Mouse (Mus musculus): Measurements from ENCODE around the gene Nt5dc2. TPM values are rescaled to one million over a fixed set of nuclear protein-coding genes. Genes with fewer than 3 reads are reported as not detected.

The Nt5dc2 gene
- 10 to 100 TPM; 12.8 to 17.9 TPM for total RNA-seq (2021)

DNA sequence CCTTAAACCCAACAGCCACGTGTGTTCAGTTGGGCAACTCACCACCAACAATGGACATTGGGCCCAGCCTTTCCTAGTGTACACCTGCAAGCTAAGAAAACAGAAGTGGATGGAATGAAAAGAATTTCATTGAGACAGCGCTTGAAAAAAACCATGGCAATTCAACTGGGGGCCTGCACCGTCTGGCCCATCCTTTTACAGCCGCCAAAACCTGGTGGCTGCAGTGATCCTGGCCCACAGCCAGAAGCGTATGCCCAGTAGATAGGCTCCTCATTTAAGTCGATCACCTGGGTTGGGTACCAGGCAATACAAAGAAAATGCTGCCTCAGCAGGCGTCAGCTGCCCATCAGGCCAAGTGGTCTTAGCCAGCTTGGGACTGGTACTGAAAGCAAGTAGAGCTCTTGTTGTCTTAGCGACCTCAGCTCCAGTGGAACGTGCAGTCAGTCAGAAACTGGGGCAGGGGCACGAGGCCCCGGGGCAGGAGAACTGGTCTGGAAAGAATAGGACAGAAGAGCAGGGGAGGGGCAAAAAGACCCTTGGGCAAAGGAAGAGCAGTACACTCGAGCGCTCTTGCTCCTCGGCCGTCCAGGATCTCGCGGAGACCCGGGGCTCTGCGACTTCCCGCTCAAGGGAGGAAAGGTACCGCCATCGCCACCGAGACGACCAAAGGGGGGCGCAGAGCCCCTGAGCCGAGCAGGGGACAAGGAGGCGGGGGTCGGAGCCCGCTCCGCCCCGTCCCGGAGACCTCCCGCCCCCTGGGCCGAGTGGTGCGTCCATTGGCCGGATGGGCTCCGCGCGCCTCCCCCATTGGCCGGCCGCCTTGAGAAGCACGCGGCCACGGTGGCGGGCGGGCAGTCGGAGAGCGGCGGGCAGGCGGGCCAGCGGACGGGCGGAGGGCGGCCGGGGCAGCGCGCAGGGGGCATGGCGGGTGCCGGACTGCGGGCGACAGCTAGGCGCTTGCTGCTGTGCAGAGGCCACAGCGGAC lies at the start of gene Nt5dc2:
Gene Nt5dc2, plus strand, starts transcription at position 818 of the 985 bp plus-strand sequence.
- peak; percentile 49 to 59 for DNase-seq (ENCODE audit: extremely low spot score in 1 of 2, low spot score in 1 of 2)

DNA sequence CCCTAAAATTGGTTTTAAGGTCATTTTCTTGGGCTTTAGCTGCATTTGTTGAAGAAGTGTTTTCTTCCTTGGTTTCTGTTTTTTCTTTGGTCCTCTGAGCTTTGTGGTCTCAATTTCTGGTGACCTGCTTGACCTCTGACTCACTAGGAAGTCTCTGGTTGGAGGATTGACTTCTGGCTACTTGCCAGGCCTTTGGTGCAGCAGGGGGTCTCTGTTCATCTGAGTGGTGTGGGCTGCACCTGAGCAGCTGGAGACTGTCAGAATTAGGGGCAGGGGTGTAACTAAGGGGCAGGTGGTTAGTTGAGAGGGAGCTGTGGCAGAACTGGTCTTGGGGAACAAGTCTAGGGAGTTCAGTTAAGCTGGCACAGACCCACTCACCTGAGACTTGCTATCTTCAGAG lies 49.7 kb upstream of the Nt5dc2 start:
- no peak for DNase-seq (ENCODE audit: extremely low spot score in 1 of 2, low spot score in 1 of 2)

DNA sequence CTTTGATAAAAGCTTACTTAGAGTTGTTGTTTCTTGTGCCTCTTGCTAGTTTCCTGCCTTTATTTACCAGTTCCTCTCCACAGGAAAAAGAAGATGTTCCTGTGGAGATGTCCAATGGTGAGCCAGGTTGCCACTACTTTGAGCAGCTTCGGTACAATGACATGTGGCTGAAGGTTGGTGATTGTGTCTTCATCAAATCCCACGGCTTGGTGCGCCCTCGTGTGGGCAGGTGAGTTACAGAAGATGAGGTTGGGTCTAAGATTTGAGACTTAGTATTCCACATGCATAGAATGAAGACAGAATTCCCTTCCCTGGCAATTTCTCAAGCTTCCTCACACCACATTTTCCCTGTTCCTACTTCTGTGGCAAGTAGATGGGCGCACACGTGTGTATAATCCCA lies 43.4 kb upstream of the Nt5dc2 start:
- DNase-seq (ENCODE audit: extremely low spot score in 1 of 2, low spot score in 1 of 2) = no peak

DNA sequence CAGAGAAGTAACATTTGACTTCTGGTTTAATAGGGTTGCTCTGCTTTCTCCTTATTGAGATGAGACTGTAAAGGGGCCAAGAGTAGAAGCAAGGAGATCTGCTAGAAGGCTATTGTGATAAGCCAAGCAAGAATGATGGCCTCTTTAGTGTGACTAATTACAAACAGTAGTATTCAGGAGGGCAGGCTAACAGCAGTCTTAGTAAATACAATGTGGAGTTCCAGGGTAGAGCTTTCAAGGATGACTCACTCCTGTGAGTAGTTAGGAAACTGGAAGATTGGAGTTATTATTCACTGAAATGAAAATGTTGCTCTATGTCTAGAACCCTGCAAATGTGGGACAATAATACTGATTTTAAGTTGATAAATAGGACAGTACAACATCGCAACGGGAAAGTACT lies 42.3 kb upstream of the Nt5dc2 start:
- no peak for DNase-seq (ENCODE audit: extremely low spot score in 1 of 2, low spot score in 1 of 2)

DNA sequence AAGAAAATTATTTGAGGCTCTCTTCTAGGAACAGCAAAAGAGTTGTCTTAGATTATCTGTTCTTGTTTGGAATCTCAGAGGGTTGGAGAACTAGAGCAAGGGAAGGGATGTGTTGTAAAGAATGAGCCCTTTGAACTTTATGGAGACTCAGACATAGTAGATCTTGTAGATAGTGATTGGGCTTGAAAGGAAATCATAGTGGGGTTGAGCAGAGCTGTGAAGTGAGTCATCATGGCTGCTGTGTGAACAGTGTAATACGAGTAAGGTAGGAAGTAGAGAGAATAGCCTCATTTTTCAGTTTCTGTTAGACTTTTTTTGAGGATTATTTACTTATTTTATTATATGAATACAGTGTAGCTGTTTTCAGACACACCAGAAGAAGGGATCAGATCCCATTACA lies 40.9 kb upstream of the Nt5dc2 start:
- DNase-seq (ENCODE audit: extremely low spot score in 1 of 2, low spot score in 1 of 2) = no peak

DNA sequence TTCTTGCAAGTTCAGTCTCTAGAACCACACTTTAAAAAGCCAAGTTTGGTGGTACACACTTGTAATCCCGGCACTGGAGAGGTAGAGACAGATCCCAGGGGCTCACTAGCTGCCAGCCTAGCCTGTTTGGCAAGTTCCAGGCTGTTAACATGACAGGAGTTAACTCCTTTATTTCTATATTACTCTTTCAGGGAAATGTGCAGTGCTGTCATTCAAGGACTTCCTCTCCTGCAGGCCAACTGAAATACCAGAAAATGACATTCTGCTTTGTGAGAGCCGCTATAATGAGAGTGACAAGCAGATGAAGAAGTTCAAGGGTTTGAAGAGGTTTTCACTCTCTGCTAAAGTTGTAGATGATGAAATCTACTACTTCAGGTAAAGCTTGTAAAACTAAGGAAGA lies 25.7 kb upstream of the Nt5dc2 start:
- no peak for DNase-seq (ENCODE audit: extremely low spot score in 1 of 2, low spot score in 1 of 2)

DNA sequence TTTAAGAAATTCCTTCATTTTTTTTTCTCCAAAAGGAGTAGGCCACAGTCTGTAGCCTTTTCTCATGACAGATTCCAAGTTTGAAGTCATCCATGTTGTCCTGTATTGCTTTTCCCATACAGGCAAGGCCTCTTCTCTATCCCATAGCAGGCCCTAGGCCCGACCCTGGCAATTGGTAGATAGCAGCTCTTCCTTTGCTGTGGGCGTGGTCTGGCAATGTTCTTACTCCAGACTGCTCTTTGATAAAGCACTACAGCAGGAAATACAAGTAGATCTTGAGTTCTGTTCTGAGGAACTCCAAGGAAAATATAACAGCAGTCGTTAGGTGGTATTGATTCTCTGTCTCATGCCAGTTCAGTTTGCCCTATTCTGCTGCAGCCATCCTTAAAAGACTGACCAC lies 20.2 kb upstream of the Nt5dc2 start:
- no peak for DNase-seq (ENCODE audit: extremely low spot score in 1 of 2, low spot score in 1 of 2)

DNA sequence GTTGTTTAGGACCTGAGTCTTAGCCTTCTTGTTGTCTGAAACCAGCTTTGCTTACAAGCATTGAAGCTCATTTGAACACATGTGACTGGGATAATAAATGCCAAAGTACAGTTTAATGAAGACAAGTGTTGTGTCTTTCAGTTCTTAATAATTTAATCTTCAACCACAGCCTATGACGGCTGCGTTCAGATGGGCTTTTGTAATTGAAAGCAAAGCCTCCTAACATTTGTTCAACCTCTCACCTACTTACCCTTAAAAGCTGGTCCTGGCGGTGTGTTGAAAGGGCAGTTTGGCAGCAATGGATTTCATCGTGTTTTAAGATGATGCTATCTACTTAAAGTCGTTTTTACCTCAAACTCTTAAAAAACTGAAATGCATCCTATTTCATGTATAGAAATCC lies 18.7 kb upstream of the Nt5dc2 start:
- DNase-seq (ENCODE audit: extremely low spot score in 1 of 2, low spot score in 1 of 2) = no peak

DNA sequence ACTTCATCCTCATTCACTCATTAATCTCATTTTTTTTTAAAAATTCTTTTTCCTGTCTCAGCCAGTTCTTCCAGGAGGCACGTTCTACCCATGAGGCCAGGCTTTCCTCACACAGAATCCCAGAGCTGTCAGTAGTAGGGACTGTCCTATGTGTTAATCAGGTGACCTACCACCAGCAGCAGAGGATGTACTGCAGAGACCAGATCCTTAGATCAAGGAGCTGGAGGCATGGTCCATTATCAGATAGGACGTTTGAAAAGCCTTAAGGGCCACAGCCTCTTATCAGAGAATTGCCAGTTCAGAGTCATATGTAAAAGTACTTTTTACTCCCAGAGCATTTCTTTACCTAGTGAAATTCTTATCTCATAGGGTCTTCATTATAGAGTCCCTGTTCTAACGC lies 16.8 kb upstream of the Nt5dc2 start:
- no peak for DNase-seq (ENCODE audit: extremely low spot score in 1 of 2, low spot score in 1 of 2)

DNA sequence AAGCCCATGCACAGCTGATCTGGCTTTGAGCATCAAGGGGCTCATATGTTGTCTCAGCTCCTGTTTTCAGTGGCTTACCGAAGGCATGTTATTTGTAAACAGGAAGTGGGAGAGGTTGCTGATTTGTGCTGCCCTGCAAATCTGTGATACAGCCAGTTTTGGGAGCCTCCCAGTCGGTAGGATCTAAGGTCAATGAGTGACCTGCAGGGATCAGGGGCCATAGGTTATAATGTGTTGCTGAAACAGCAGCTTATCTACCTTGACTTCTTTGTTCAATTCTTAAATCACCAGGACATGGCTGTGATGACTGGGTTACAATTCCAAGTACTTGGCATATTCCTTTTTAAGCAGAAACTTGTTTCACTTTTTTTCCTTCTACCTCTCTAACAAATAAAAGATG lies 15.3 kb upstream of the Nt5dc2 start:
- no peak for DNase-seq (ENCODE audit: extremely low spot score in 1 of 2, low spot score in 1 of 2)

DNA sequence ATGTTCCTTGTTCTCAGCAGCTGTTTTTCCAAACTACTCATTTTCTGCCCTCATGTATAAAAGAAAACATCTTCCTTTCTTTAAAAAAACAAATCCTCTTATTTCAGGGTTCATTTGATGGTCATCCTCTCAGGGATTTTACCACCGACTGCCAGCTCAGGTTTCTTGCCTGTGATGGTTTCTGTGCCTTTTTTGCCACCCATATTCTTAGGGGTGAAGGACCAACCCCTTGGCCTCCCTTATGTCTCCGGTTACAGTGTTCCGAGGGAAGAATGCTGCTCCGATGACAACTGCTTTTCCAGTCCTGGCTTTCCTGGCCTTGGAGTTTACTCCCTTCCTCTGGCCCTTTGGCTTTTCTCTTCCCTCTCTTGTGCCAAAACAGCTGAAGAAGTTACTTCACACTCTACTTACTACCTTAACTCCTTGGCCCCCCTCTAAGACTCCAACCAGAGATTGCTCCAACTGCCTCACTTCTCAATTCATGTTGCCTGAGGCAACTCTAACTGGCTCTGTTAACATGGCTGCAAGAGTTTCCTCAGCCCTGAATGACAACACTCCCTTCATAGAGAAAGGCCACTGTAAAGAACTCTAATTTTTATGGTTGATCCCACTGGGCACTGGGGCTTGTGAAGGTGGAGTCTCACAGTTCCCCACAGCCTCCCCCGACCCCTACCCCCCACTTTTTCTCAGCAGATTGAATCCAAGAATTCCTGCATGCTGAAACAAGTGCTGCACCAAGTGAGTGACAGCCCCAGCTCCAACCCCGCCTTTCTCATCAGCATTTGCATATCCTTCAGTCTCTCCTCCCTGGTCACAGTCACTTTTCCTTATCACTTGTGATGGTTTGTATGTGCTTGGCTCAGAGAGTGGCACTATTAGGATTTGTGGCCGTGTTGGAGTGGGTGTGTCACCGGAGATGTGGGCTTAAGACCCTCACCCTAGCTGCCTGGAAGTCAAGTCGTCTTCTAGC lies 5.5 kb upstream of the Nt5dc2 start:
- DNase-seq (ENCODE audit: extremely low spot score in 1 of 2, low spot score in 1 of 2) = no peak

DNA sequence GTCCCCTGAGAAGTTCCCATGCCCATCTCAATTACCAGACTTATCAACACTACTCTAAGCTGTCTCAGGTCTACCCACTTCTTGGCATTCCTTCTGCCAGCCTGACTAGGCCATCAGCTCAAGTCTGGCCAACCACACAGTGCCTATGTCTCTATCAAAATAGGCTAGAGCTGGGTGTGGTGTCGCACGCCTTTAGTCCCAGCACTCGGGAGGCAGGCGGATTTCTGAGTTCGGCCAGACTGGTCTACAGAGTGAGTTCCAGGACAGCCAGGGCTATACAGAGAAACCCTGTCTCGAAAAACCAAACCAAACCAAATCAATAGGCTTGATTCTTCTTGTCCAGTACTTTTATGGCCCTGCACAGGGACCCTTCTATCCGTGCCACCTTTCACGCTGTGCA lies 4.0 kb upstream of the Nt5dc2 start:
- DNase-seq (ENCODE audit: extremely low spot score in 1 of 2, low spot score in 1 of 2) = peak in 1 of 2 experiments; percentile 0

DNA sequence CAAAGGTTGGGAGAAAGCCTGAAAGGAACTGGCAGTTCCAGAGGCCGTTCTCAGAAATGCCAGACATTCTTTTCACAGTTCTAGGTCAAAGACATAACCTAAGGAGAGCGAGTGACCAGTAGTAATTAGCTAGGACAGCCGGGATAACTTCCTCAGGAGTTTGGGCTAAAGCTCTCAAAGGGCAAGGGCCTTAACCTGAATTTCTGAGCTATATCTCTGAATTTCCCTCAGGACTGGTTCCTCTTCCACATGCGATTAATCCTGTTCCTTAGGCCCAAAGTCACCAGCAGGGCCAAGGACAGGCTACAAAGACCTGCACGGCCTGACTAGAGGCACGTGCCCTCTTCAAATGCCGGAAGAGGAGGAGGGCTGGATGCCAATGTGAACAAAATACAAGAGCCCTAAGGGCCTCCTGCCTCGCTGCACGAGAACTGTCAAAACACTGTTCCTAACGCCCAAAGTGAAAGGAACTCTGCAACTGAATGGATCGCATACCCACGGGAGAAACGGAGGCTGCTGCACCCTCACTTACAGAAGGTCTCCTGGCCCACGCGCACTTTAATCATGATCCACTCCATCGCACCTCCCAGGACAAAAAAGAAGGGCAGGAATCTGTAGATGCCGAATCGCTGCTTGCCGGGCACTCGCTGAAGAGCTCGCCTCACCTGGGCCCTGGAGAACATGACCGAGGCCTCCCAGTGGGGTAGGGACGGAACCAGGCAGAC lies 2.6 kb upstream of the Nt5dc2 start:
- peak; percentile 9 to 19 for DNase-seq (ENCODE audit: extremely low spot score in 1 of 2, low spot score in 1 of 2)

DNA sequence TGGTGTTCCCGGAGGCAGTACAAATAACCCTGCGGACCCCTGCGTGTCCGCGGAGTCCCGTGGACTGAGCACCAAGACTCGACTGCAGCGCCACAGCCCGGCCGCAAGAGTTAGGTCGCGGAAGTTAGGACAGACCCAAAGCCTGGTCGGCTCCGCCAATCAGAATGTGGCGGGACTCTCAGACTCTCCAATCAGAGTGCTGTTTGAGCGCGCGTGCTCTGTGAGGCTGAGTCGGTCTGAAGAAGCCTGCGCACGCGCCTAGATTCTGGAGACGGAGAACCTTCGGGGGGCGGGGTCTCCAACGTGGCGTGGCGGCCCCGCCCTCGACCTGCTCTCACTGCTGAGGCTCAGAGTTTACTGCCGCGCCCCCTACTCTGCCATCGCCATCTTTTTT lies 2.0 kb upstream of the Nt5dc2 start, which contains the start of gene Smim4:
Gene Smim4, minus strand, starts transcription at position 131 of the 394 bp plus-strand sequence.
- DNase-seq (ENCODE audit: extremely low spot score in 1 of 2, low spot score in 1 of 2) = peak; percentile 79 to 84

DNA sequence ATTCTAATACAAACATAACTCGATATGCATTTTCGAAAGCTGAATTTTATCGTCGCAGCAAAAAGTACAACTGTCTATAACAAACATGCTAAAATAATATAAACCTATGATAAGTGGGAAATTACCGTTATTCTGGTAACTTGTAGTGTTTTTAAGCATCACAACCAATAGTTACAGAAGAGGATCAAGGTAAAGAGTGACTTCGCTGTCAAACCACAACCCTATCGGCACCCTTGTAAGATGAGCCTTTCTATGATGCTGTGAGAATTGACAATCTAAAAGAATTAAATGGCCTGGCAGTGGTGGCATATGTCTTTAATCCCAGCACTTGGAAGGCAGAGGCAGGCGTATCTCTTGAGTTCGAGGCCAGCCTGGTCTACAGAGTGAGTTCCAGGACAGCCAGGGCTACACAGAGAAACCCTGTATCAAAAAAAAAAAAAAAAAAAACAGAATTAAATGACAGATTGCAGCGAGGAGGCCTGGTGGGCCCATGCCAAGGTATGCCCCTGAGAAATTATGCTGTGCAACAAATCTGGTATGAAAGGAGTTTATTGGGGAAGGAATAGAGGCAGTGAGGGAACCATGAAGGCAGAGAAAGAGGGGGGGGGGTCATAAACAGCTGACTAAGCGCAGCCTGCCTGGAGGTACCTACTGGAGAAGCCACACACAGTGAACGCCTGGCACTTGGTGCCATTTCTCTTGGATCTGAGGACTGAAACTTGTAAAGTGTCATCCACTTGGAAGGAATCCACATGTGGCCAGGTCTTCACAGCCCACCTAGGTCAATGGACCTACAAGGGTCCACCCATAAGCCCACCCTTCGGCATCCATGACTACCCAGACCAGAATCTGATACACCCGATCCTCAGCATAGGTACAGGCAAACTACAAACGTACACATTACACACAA lies 1.3 kb upstream of the Nt5dc2 start:
- DNase-seq (ENCODE audit: extremely low spot score in 1 of 2, low spot score in 1 of 2) = peak in 1 of 2 experiments; percentile 3

DNA sequence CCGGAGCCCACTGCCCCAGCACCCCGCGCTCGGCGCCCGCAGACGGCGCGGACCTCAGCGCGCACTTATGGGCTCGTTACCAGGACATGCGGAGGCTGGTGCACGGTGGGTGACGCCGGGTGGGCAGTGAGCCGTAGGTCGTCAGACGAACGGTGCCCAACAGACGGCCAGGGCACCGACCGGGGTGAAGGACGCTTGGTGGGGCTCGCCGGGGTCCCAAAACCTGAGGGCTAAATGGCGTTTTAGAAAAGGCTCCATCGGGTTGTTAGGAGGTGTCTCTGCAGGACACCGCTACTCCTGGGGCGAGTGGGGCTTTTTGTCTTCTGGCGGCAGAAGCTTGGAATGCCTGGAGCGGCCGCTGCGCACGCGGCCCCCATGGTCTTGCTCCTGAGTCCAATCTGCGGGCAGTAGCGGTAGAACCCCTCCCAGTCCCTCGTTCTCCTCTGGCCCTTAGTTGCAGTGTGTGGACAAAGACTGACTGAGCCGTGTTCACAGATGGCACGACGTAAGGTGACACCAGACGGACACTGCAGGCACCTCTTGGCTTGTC lies 494 bp downstream of the Nt5dc2 start:
- no peak for DNase-seq (ENCODE audit: extremely low spot score in 1 of 2, low spot score in 1 of 2)

DNA sequence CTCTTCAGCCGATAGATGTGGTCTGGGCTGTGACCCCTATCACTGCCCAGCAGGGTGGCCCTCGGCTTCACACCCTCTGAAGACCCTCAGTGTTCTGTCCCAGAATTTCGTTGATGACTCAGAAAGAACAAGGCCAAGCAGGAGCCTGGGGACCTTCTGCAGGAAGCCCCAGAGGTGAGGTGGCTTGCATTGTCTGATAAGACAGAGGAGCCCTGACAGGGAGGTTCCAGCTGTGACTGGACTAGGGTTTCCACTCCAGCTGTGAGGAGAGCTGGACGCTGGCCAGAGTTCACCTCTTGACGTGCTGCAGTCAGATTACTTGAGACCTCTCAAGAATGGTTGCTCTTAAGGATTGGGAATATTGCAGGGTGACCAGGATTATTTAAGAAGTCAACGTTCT lies 1.2 kb downstream of the Nt5dc2 start:
- no peak for DNase-seq (ENCODE audit: extremely low spot score in 1 of 2, low spot score in 1 of 2)

DNA sequence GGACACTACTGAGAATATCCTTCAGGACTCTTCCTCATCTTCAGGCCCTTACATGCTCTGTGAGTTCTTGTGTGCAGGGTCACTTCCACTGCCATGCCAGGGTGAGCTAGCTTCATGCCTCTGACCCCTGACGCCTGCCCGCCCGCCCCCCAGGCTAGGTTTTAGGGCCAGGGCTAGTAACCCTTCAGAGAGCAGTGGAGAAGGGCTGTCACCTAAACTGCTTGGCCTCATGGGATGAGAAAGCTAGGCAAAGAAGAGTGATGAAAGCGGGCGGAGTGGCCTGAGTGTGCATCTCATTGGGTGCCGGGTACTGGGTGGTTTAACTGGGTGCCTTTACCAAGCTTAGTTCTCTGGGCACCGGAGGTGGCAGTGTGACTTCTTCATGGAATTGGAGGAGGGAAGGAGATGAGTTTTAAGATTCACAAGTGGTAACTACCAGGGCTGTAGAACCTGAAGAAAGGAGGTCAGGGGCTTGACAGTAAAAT lies 1.7 kb downstream of the Nt5dc2 start:
- no peak for DNase-seq (ENCODE audit: extremely low spot score in 1 of 2, low spot score in 1 of 2)

Data from layer of hippocampus, postnatal 25 days (tissue).